Mouse (Mus musculus) cerebellum, adult 11 months (tissue): ENCODE results near the gene Dynlt1b.
A peak's percentile ranks its signal among the peaks of the same experiment; 100 is the strongest.
"Not testable (repeated sequence)": the region's sequence is repeated elsewhere in the genome, so short reads cannot be mapped to it uniquely, and the experiment has no call there.

Experiments
- DNase-seq: peaks from one replicate; pipeline ENCODE4 v3.0.0; 2022

Dynlt1b gene

DNA sequence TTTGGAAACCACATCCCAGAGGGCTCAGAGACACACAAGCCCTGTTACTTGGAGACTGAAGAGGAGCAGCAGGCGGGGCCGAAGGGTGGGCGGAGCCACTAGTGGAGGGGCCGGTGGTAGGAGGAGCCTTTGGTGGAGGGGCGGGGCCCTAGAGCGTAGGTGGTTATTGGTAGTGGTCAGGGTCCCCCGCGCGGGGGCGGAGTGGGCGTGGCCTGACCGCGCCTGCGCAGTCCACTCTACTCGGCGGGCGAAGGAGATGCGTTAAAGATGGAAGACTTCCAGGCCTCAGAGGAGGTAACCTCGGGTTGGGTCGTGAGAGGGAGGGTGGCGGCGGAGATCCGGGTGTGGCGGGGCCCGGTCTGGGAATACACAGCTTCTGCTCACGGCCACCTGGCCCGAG, at the start of gene Dynlt1b:
TSS of gene Dynlt1b (plus strand) at position 168 of the 400 bp plus-strand sequence.
- peak; percentile 100 for DNase-seq

- not testable (repeated sequence) for DNase-seq
Measured at GRCm38 (mm10) chr17:6380182-6380841, 49.6 kb upstream of the Dynlt1b start.

DNA sequence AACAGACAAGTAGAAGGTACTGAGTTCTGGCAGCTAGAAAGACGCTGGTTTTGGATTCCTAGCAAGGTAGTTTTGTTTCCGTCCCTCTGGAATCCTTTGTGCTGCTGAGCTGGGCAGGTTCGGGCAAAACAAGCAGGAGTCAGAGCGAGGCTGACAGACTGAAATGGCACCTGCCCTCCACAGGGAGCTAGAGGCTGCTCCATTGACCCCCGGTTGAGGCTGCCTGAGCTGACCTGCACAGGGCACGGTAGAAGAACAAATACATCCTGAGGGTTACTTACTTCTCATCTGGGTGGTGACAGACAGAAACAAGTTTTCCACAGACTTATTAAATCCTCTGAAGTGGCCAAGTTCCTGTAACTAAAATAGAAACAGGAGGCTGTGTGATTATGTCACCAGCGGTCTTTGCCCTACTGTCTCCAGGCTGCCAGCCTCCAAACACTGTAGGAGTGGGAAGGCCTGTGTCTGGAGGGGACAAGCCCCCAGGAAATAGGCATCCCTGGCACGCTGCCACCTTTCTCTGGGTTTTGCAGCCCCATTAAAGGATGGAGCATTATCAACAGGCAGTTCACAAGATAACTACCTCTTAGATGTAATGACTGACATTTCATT, 48.7 kb upstream of the Dynlt1b start:
- DNase-seq = not testable (repeated sequence)

DNA sequence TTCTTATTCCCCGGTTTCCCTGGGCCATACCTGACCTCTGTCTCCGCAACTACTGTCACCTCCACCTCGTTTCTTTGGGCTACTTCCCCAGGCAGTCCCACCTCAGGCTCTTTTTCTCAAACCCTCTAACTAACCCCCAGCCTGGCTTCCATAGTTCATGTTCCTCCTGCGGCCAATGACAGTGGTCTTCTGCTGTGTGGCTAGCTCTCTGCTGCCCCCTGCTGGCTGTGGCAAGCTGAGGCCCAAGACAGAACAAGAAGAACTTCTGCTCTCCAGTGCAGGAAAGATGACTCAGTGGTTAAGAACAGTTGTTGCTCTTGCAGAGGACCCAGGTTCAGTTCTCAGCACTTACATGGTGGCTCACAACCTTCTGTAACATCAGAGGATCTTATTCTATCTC, 43.0 kb upstream of the Dynlt1b start:
- not testable (repeated sequence) for DNase-seq

- not testable (repeated sequence) for DNase-seq
Measured at GRCm38 (mm10) chr17:6387380-6387911, 42.5 kb upstream of the Dynlt1b start.

DNA sequence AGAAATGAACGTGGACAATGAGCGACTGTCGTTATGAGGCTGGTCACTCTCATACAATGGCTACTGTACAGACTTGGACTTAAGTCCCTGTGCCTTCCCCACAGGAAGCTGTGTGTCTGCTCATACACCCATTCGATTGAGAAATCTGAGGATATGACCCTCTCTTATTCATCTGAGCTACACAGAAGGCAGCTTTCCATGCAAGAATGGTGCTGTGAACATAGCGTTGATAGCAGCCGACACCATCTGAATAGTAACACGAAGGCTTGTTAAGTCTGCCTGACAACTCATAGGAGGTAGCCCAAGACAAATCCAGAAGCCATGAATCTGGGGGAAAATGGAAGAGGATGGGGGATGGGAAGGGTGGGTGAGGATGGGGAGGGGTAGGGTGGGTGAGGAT, 40.4 kb upstream of the Dynlt1b start:
- not testable (repeated sequence) for DNase-seq

DNA sequence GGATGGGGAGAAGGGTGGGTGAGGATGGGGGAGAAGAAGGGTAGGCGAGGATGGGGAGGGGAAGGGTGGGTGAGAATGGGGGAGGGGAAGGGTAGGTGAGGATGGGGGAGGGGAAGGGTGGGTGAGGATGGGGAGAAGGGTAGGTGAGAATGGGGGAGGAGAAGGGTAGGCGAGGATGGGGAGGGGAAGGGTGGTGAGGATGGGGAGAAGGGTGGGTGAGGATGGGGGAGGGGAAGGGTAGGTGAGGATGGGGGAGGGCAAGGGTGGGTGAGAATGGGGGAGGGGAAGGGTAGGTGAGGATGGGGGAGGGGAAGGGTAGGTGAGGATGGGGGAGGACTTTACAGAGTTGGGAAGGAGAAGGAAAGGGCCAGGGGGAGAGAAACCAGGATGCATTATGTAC, 39.2 kb upstream of the Dynlt1b start:
- DNase-seq = not testable (repeated sequence)

- not testable (repeated sequence) for DNase-seq
Measured at GRCm38 (mm10) chr17:6391736-6392135, 38.2 kb upstream of the Dynlt1b start.

DNA sequence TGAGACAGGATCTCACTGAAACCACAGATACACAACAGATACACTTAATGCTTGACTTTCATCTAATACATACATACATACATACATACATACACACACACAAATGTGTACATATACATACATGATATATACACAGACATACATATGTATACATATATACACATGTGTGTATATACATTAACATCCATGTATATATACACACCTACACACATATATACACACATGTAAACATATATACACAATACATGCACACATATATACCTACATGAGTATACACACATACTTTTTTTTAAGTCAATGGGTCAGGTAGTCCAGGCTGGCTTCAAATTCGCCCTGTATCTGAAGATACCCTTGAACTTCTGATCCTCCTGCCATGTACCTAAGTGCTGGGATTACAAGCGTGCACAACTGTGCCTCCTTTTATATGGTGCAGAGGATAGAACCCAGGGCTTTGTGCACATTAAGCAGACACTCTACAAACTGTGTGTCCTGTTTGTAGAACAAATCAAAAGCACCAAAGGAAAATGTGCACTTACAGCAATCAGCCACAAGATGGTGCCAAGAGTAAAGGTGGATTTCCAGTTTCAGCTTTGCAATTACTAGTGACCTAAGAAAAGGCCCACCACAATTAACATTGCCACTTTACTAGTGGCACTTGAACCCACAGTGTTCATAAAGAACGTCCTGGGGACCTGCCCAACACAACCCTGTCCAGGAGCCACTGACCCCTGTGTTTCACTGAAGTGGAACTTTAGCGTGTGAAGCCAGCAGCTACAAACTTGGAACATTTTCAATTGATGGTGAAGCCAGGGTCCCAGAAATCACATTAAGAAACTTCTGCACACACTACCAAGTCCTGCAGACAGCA, 37.2 kb upstream of the Dynlt1b start:
- DNase-seq = not testable (repeated sequence)

GRCm38 (mm10) chr17:6398079-6398478, 31.8 kb upstream of the Dynlt1b start:
- DNase-seq = not testable (repeated sequence)

DNA sequence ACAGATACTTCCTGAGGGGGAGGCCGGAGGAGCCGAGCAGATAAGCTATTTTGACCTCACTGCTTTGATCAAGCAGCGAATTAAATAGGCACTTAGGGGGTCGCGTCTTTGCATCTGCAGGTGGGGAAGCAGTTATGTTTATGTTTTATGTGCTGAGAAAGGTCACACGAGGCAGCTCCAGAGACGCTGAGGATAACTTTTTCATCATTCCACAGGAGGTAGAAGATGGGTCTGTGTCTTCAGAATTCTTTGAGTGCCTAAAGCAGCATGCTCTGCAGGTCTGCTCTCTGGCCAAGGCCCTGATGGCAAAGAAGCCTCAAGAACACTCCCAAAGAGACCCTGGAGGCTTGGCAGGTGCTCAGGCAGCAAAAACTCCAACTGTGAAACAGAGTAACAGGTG, 31.1 kb upstream of the Dynlt1b start:
- DNase-seq = not testable (repeated sequence)

DNA sequence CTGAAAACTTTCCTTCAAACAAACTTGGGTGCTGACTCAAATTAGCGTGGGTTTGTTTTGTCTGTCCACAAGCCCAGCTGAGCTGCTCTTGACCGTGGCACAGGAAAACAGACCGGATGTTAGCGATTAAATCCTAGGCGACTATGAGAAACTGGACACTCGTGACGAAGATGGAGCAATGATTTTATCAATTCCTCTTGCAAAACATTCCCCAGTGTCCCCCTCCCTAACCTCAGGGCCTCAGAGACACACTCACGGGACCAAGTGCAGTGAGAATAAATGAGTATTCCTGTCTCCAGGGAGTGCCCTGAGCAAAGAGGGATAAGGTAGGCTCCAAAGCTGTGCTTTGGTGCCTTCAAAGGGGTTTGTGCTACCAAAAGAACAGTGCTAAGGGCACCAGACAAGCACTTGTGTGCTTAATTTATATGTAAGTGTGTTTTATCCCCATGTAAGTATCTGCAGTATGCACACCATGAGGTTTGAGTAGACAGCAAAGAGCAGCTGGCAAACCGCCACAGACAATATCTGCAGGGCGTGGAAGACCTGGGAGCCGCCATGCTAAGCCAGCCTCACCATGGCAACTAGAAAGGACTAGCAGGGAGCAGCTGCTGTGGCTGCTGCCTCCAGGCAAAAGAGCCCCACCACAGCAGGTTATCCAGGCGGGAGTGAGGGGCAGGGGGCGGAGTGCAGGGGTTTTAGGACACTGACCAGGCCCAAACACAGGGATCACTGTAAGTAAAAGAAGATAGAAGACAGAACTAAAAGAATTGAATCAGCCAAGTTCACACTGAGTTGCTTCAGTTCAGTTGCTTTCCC, 30.4 kb upstream of the Dynlt1b start:
- not testable (repeated sequence) for DNase-seq

DNA sequence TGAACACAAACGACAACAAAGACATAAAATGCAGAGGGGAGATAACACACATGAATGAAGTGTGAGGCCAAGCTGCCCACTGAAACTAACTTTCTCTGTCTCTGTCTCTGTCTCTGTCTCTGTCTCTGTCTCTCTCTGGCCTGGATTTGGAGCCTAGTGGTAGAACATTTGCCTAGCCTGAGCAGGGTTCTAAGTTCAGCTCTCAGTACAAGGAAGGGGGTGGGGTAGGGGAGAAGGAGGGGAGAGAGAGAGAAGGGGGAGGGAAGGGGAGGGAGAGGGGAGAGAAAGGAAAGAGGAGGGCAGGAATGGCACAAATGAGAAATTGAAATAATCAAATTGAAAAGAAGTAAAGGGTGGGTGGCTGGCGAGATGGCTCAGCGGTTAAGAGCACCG, 29.8 kb upstream of the Dynlt1b start:
- DNase-seq = not testable (repeated sequence)

GRCm38 (mm10) chr17:6404493-6404892, 25.4 kb upstream of the Dynlt1b start:
- not testable (repeated sequence) for DNase-seq

GRCm38 (mm10) chr17:6406972-6407371, 22.9 kb upstream of the Dynlt1b start:
- DNase-seq = not testable (repeated sequence)

GRCm38 (mm10) chr17:6410713-6411213, 19.1 kb upstream of the Dynlt1b start:
- DNase-seq = not testable (repeated sequence)

GRCm38 (mm10) chr17:6417118-6417517, 12.8 kb upstream of the Dynlt1b start:
- DNase-seq = not testable (repeated sequence)

GRCm38 (mm10) chr17:6420557-6420956, 9.4 kb upstream of the Dynlt1b start:
- DNase-seq = not testable (repeated sequence)

DNA sequence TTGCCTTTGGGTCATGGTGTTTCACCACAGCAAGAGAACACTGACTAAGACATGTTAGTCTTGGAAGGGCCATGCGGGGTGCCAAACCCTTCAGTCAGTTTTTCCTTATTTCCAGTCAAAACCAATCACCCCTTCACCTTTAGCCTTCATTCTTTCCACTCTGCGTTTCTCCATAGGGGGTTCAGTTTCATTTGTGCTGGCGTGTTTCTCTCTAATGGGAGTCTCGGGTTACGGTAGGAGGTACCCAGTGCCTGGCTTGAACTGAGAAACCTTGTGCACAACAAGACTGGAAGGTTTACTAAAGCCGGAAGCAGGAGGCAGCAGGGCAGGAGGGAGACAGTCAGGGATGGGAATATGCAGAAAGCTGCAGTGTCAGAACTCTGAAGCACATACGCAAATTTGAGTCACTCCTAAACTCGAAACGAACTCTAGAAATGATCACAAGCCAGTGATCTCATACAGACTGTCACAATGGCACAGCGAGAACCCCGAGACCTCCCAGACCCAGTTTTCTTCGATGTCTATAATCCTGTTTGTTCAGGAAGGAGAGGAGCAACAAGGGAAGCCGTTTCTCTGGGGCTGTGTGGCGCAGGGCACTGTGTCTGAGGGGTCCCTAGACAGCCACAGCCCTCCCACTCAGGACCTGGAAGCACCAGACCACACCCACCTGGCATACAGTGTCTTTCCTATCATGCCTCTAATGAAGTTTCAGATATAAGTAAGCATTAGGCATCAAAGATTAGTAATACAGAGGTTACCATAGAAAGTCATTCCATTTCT, 8.2 kb upstream of the Dynlt1b start:
- DNase-seq = not testable (repeated sequence)

GRCm38 (mm10) chr17:6422370-6422769, 7.5 kb upstream of the Dynlt1b start:
- DNase-seq = not testable (repeated sequence)

DNA sequence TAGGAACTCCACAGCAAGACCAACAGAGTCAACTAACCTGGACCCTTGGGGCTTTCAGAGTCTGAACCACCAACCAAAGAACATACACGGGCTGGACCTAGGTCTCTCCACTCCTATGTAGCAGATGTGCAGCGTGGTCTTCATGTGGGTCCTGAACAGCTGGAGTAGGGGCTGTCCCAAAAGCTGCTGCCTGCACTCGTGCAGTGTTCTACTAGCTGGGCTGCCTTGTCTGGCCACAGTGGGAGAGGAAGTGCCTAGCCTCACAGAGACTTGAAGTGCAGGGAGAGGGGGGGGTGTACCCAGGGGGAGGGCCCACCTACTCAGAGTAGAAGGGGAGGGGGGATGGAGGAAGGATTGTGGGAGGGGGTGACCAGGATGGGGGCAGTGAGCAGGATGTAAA, 7.1 kb upstream of the Dynlt1b start:
- not testable (repeated sequence) for DNase-seq
